Mouse (Mus musculus) cerebellum, adult (tissue): ENCODE data around the gene Scgb3a1.

Experiments
- ATAC-seq: cut with Nextera tagmentation; 2 replicates; pipeline ENCODE4 v1.9.2; 2017; ENCODE audit warnings: mild to moderate bottlenecking, moderate library complexity, mixed read lengths; ENCODE audit not compliant: insufficient number of reproducible peaks, low FRiP score, low TSS enrichment

Scgb3a1 gene

DNA sequence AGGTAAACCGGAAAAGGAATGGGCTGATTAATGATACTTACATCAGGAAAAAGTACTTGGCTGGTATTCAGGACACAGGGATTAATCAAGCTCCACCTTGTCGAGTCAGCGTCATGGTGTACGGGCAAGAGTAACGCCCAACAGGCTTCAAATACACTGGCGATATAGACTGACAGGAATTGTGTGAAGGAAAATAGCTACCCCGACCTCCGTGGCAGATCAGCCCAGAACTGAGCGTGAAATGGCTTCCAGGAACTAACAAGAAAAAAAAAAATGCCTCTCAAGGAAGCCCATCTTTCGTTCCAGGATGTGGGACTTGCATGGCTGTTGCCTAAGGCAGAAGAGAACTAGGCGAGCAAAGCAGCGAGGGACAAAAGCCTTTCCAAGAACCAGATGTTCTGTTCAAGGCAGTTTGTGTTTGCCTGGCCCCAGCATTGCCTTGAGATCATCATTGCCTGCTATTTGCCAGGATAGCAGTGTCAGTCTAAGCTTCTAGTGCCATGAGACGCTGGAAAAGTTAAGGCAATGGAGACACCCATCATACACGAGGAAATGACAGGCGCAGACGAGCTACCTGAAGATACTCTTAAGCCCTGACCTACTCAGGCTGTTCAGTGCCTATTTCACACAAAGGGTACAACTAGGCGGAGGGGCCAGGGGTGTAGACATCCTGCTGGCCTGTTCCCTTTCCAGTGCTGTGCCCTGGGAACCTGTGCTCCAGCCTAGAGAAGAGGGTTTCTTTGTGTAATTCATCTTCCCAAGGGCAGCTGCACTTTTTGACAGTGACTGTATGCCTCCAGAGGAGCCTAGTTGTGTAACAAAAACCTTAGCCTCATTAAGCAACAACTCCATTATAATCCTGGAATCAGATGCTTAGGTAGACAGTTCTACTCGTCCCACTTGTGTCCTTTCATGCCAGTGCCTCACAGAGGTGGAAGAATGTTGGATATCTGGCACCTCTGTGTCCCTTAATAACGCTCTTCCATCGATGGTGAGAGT is 50.2 kb downstream of the Scgb3a1 start:
- ATAC-seq: peak; percentile 26
